Mouse (Mus musculus) heart, adult 2 months (tissue): ENCODE data around the gene Tie1.
"Not testable (repeated sequence)": the region's sequence is repeated elsewhere in the genome, so short reads cannot be mapped to it uniquely, and the experiment has no call there.

Experiments used
- CTCF ChIP-seq: fragments of 200-600 bp; IDR thresholded peaks from 2 replicates; pipeline ENCODE4 v1.8.1; 2022; ENCODE audit warnings: antibody characterized with exemption, mild to moderate bottlenecking, moderate library complexity
- EP300 ChIP-seq: fragments of 200-500 bp; IDR thresholded peaks from 2 replicates; pipeline ENCODE4 v1.6.1; 2011; ENCODE audit warnings: low read depth, low read length, control low read depth; ENCODE audit not compliant: insufficient read depth
- POLR2A ChIP-seq: fragments of 200-500 bp; IDR thresholded peaks from 2 replicates; pipeline ENCODE4 v1.6.1; 2011; ENCODE audit warnings: mild to moderate bottlenecking, low read depth, low read length, control low read depth; ENCODE audit not compliant: insufficient read depth

- not testable (repeated sequence) for TF ChIP-seq POLR2A, CTCF, EP300
These were observed 17.3 kb upstream of the Tie1 start for GRCm38 (mm10) chr4:118507171-118507570.
